Mouse (Mus musculus) forebrain, embryonic 10.5 days (tissue): ENCODE results near the gene Pou2f1. TPM values are rescaled to one million over a fixed set of nuclear protein-coding genes. Genes with fewer than 3 reads are reported as not detected.

Source experiments
- DNase-seq: peaks from one replicate; pipeline ENCODE4 v3.0.0-alpha.2; 2017; ENCODE audit warnings: low spot score; ENCODE audit errors: extremely low spot score
- H3K27ac ChIP-seq: fragments of 300-500 bp; sonication (generic); 2 replicates; pipeline ENCODE4 v1.5.1; 2016; ENCODE audit warnings: mild to moderate bottlenecking
- H3K27me3 ChIP-seq: fragments of 300-500 bp; sonication (generic); 2 replicates; pipeline ENCODE4 v1.6.1; 2016; ENCODE audit warnings: mild to moderate bottlenecking; ENCODE audit not compliant: poor library complexity, severe bottlenecking
- H3K36me3 ChIP-seq: fragments of 300-500 bp; sonication (generic); replicated peaks from 2 replicates; pipeline ENCODE4 v1.6.1; 2016; ENCODE audit warnings: mild to moderate bottlenecking, moderate library complexity
- H3K4me1 ChIP-seq: fragments of 300-500 bp; sonication (generic); 2 replicates; pipeline ENCODE4 v1.6.1; 2016
- H3K4me3 ChIP-seq: fragments of 300-500 bp; sonication (generic); 2 replicates; pipeline ENCODE4 v1.5.1; 2016; ENCODE audit warnings: mild to moderate bottlenecking, moderate library complexity
- H3K9me3 ChIP-seq: fragments of 300-500 bp; sonication (generic); 2 replicates; pipeline ENCODE4 v1.6.1; 2016; ENCODE audit warnings: mild to moderate bottlenecking, moderate library complexity
- WGBS: fragments of 180-500 bp; shearing (Covaris S2); methylation state at CpG from one replicate; pipeline ENCODE4 v1.1.7; 2016; 5-methylcytosine and 5-hydroxymethylcytosine counted together
- polyA plus RNA-seq: library from polyadenylated mRNA; unstranded; fragments of >200 nt; fragmentation: Nextera tagmentation; extraction: Ambion mirVana; gene quantifications from 2 replicates; pipeline ENCODE4 v1.2.1, GENCODE M21; 2016

Gene Pou2f1
- polyA plus RNA-seq, 1 experiment from 2014 or later, result 23.6 TPM

DNA sequence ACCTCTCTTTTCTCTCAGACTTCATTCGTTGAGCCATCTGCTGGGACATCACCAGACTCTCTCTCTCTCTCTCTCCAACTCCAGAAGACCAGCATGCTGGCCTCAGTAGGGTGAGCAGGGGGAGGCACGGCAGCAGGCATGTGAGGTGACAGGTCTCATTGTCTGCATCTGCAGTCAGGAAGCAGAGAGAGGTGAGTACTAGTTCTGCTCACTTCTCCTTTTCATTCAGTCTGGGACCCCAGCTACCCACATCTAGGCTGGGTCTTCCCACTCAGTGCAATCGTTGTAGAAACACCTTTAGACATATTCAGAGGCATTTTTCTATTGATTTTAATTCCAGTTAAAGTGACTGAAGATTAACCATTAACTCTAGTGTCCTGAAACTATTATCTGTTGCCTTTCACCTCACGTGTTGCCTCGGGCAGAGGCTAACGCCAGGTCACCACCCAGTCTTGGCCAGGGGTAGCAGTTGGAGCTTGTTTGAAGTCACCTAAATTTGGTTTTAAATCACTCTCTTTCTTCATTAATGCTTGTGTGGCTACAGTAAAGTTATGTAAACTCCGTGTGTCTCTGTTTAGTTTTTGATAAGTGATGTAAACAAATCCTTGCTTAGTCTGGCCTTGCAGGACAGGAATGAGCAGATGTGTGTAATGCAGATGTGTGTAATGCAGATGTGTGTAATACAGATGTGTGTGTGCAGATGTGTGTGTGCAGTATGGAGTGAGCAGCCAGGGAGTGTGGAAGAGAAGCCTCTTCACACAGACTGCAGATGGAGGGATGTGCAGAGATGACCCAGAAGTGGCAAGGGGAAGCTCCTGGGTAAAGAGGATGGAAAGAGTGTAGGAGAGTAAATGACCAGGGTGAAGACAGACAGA is 29.4 kb upstream of the Pou2f1 start:
- WGBS, result 78% methylated on average over 7 of the region's 7 CpGs
- peaks cover 5% of the 10 kb centered on the region; the same call in 1 of the 2 replicates for H3K9me3 ChIP-seq
- H3K4me3 ChIP-seq, result no peak overlapping the region
- DNase-seq, result no peak
- H3K27ac ChIP-seq, result no peak overlapping the region
- H3K36me3 ChIP-seq, result no peaks in the 10 kb centered on the region
- H3K4me1 ChIP-seq, result peaks cover 23% of the 10 kb centered on the region
- H3K27me3 ChIP-seq, result no peaks in the 10 kb centered on the region

DNA sequence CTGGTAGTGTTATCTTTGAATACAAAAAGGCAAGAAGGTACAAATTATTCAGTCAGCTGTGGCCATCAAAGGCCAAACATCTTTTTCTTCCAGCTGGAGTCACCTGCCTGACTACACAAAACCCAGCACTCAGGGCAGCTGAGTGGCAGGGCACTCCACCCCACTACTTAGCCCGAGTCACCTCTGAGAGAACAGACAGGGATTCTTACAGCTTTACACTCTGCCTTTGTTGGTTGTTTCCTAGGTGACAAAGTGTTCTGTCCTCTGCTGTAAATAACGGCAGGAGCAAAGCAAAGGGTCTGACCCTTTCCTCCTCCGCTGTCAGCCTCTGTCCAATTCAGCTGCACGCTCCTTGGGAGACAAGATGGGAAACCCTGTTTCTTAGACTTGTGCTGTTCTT is 21.5 kb upstream of the Pou2f1 start:
- Histone ChIP-seq H3K9me3 (no peaks in the 10 kb centered on the region), H3K27me3 (no peaks in the 10 kb centered on the region), H3K36me3 (no peaks in the 10 kb centered on the region), H3K4me3 (no peak overlapping the region), H3K27ac (no peak overlapping the region), H3K4me1 (peaks cover 14% of the 10 kb centered on the region)
- WGBS, result 37% methylated on average over 4 of the region's 4 CpGs
- no peak for DNase-seq

DNA sequence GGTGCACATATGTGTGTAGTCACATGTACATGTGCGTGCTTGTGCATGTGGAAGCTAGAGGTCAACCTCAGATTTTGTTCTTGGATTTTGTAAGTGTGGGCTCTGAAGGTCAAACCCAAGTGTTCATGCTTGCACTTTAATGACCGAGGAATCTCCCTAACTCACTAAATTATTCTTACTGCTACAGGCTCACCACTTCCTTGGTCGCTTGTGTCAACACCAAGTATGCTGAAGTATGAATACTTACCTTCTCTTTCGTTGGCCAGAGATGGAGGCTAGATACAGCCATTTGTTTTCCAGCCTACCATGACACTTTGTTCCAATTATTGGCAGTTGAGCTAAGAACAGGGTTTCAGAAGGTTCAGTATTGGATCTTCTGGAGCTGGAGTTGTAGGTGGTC is 14.7 kb upstream of the Pou2f1 start:
- WGBS, result 91% methylated on average over 4 of the region's 4 CpGs
- no peaks in the 10 kb centered on the region for H3K9me3 ChIP-seq
- no peak for DNase-seq
- no peaks in the 10 kb centered on the region for H3K27me3 ChIP-seq
- H3K4me1 ChIP-seq, result 0 out of 2 replicates have a peak, but pooled peaks cover 3% of the 10 kb centered on the region
- H3K4me3 ChIP-seq, result no peak overlapping the region
- H3K27ac ChIP-seq, result no peak overlapping the region
- no peaks in the 10 kb centered on the region for H3K36me3 ChIP-seq

DNA sequence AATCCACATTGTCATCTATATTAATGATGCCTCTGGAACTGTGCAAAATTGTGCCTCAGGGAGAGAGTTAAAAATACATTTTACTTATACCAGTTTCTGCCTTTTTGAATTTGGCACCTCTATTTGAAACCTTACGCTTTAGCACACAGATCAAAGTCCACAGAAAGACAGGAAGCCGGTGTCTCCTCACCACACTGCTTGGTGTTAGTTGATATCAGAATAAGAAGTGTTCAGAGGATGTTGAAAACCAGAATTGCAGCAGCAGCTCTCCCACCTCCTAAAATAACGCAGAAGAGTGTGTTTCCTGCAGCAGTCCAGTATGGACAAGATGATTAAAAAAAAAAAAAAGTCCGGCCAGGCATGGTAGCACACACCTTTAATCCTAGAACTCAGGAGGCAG is 13.8 kb upstream of the Pou2f1 start:
- H3K27me3 ChIP-seq, result no peaks in the 10 kb centered on the region
- WGBS, result 82% methylated on average over 4 of the region's 4 CpGs
- no peaks in the 10 kb centered on the region for H3K36me3 ChIP-seq
- H3K9me3 ChIP-seq, result no peaks in the 10 kb centered on the region
- H3K27ac ChIP-seq, result no peak overlapping the region
- no peak for DNase-seq
- H3K4me1 ChIP-seq, result 0 out of 2 replicates have a peak, but pooled peaks cover 3% of the 10 kb centered on the region
- no peak overlapping the region for H3K4me3 ChIP-seq

DNA sequence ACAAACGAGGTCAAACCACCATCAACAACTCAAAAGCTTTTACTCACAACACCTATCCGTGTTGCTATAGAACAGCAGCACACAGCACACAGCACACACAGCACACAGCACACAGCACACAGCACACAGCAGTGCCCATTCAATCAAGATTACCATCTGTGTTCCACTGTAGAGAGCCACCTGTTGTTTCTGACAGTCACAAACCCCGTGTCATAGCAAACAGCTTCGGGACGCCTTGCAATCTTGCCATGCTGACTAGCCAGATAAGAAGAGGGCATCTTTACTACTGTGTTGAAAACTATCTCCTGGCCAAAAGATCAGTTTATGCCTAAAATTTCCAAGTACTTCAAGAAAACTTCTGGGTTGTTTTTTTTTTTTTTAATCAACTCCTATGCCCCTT is 12.1 kb upstream of the Pou2f1 start:
- Histone ChIP-seq H3K4me1 (0 out of 2 replicates have a peak, but pooled peaks cover 3% of the 10 kb centered on the region), H3K27me3 (no peaks in the 10 kb centered on the region), H3K36me3 (no peaks in the 10 kb centered on the region), H3K27ac (no peak overlapping the region), H3K9me3 (no peaks in the 10 kb centered on the region), H3K4me3 (no peak overlapping the region)
- 73% methylated on average over 5 of the region's 5 CpGs for WGBS
- DNase-seq, result no peak

DNA sequence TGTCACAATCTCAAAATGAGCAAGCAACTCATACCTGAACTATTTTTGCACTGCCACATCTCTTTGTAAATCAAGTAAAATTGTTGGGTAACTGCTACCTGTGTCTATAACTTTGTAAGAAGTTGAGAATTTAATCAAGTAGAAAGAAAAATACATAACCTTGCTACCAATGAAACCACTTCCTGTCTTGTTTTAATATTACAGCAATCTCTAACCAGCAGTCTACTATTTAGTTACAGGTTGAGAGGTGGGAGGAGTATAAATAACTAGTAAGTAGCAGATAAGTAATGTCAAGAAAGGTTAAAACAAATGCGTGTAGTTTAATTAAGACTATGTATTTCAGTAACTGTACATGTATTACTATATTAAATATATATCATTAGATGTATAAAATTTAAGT is 7.6 kb upstream of the Pou2f1 start:
- 0 out of 2 replicates have a peak, but pooled peaks cover 3% of the 10 kb centered on the region for H3K4me1 ChIP-seq
- no peak for DNase-seq
- no peaks in the 10 kb centered on the region for H3K36me3 ChIP-seq
- 94% methylated on average over 1 of the region's 1 CpGs for WGBS
- no peaks in the 10 kb centered on the region for H3K27me3 ChIP-seq
- H3K4me3 ChIP-seq, result no peak overlapping the region
- H3K9me3 ChIP-seq, result no peaks in the 10 kb centered on the region
- H3K27ac ChIP-seq, result no peak overlapping the region

DNA sequence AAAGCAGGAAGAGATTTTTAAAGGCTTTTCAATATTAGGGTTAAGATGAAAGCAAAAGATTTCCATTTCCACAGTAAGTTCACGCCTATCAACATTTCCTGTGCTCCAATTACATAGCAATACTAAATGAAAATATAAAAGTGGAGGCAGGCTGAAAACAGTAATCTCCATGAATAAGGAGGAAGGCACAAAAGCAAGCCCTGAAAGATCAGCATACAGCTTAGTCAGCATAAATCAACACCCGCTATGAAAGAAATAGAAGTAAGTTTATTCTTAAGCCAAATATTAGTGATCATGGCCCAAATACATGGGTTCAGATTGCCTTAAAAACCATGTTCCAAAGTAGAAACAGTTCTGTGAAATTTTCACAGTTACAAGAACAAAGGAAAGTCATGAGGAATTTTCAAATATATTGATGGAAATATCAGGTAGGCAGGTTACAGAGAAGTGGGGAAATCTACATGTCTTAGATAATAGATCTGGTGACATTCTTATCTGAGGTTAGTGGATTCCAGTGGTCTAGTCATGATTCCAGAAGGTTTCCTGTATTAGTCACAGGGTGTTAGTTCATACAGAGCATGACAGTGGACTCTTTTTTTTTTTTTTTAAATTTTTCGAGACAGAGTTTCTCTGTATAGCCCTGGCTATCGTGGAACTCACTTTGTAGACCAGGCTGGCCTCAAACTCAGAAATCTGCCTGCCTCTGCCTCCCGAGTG is 6.3 kb upstream of the Pou2f1 start:
- Histone ChIP-seq H3K36me3 (no peaks in the 10 kb centered on the region), H3K27ac (no peak overlapping the region), H3K27me3 (no peaks in the 10 kb centered on the region), H3K9me3 (no peaks in the 10 kb centered on the region), H3K4me1 (peaks cover 3% of the 10 kb centered on the region), H3K4me3 (no peak overlapping the region)
- DNase-seq, result no peak
- WGBS, result 91% methylated on average over 5 of the region's 5 CpGs

DNA sequence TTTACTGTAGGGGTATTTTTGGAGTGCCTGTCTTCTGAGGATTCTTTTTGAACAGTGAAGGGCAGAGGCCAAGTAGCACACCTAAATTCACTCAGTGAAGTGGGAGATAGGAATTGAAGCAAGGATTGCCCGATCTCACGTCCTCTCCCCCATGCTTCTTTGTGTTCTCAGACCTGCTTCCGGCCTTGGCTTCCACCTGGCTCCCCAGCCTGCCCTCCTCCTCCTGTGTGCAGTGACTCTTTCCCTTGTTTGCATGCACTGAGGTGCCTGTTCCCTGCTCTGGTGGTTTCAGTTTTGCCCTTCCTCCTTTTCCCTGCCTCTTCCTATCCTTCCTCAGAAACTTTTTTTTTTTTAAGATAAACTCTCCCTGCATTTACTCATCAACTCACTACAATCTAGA is 4.5 kb upstream of the Pou2f1 start:
- Histone ChIP-seq H3K4me1 (peaks cover 8% of the 10 kb centered on the region), H3K4me3 (no peak overlapping the region), H3K36me3 (no peaks in the 10 kb centered on the region), H3K27ac (no peak overlapping the region), H3K9me3 (no peaks in the 10 kb centered on the region), H3K27me3 (no peaks in the 10 kb centered on the region)
- no peak for DNase-seq
- WGBS, result 77% methylated on average over 3 of the region's 3 CpGs

DNA sequence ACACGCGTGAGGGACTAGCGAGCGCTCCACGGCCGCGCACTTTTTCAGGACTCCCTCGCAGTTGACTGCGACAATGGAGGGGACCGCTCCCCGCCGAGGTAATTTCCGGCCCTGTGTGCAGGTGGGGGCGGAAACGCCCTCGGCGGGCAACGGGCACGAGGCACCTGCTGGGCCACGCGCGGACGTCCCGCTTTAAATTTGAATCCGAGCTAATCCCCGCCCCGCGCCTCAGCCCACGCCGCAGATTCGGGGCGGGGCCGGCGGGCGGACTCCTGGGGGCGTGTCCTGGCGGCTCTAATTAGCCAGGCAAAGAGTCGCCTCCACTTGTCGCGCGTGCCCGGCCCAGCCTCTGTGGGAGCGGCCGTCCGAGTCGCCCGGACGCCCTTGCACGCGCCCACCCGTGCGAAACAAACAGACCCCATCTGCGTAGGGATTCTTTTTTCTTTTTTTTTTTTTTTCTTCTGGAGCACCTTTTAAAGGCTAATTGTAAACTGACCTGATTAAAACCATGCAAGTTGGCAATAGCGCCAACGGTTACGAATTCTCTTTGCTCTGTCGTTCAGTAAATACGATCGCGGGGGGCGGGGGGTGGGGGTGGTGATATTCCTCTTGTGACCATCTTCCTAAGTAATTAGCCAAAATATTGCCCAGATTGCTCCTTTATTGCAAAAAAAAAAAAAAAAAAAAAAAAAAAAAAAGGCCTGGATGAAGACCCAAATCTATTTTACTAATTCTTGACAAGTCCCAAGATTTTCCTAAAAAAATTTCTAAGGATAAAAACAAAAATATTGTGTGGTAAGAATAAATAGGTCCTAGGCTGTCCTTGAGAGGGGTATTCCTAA is 924 bp upstream of the Pou2f1 start:
- peak overlapping the region; percentile 99 for H3K27ac ChIP-seq

DNA sequence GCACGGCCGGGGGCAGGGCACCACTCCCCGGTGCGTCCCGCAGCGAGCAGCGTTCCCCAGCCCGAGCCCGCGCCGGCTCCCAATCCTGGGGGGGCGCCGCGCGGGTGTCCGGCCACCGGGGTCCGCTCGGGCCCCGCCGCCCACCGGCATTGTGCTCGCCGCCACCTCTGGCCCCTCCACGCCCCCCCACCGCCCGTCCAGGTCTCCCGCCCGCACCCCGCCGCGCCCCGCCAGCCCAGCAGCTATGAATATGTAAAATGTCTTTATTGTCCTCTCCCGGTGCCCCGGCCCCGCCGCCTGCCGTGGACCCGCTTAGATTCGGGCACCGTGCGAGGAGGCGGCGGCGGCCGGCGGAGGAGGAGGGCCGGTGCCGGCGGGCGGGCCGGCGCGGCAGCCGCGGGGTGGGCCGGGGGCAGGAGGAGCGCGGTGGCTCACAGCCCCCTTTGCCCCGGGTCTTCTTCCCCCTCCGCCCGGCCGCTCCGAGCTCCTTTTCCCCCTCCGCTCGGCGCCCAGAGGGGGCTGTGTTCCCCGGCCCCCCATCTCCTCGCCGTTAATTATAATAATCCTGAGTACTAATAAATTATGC is 481 bp downstream of the Pou2f1 start:
- Histone ChIP-seq H3K9me3 (no peaks in the 10 kb centered on the region), H3K36me3 (no peaks in the 10 kb centered on the region), H3K27ac (peak overlapping the region; percentile 99), H3K4me1 (peaks cover 49% of the 10 kb centered on the region), H3K27me3 (no peaks in the 10 kb centered on the region), H3K4me3 (peak overlapping the region; percentile 99)
- WGBS, result 1% methylated on average over 61 of the region's 70 CpGs
- DNase-seq, result peak; percentile 59

More for the DNA sequence above, 924 bp upstream of the Pou2f1 start:
- Histone ChIP-seq H3K9me3 (no peaks in the 10 kb centered on the region), H3K27me3 (no peaks in the 10 kb centered on the region), H3K36me3 (no peaks in the 10 kb centered on the region), H3K4me1 (peaks cover 37% of the 10 kb centered on the region), H3K4me3 (peak overlapping the region; percentile 99)
- peak; percentile 90 for DNase-seq
- WGBS, result under 1% methylated on average over 61 of the region's 61 CpGs

DNA sequence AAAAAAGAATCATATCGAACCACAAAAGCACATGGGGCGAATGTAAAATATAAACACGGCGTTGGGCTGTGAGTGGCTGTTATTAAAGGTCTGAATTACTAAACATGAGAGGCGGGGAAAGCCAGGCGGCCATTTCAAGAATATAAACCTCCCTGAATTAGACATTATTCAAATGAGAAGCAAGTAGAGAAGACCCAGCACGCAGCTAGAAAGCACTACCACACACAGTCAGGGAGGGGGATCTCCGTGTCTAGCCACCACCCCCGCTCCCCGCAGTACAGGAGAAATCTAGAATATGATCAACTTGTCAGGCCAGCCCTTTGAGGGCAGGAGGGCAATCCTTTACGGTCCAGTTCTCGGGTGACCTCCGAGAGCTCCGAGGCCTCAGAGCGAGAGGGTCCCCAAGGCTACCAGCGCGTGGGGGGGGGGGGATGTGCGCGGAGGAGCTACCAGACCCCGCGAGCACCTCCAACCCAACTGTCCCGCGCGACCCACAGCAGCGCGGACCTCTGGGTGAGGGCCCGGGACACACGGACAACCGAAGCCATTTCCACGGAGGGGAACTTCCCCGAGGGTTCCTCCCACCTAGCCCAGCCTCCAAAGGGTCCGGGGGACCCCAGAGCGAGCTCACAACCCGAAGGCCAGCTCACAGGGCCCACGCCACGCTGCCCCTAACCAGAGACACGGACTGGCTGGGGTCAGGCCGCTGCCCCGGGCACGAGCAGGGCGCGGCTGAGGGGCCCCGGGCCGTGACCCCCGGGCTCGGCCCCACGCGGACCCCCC is 1.2 kb downstream of the Pou2f1 start:
- Histone ChIP-seq H3K36me3 (no peaks in the 10 kb centered on the region), H3K4me1 (peaks cover 50% of the 10 kb centered on the region), H3K27ac (peak overlapping the region; percentile 99), H3K9me3 (no peaks in the 10 kb centered on the region), H3K4me3 (peak overlapping the region; percentile 99), H3K27me3 (no peaks in the 10 kb centered on the region)
- 3% methylated on average over 48 of the region's 48 CpGs for WGBS
- peak; percentile 54 for DNase-seq
